Mouse (Mus musculus) ovary, postnatal 10 days (tissue): ENCODE data around the gene Gm20388.

ENCODE experiments used
- DNase-seq: peaks from one replicate; pipeline ENCODE4 v3.0.0; 2022; ENCODE audit warnings: low spot score

The Gm20388 gene

DNA sequence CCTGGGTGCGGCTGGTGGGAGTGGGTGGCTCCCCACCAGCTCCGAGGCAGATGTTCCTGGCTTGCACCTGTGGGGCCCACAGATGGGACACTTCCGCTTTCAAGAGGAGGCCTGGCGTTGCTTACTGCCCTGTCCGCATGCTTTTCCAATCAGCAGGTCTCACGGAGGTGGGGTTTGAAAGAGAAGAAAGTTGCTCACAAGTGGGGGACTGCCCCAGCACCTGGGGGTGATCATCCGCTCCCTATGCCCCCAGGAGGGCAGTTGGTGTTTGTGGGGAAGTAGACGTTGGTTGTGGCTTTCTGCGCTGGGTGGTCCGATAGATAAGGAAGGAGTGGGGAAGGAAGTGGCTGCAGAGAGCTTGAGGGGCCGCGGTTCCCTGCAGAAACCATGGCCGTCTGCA is 2790.0 kb downstream of the Gm20388 start:
- DNase-seq: no peak

DNA sequence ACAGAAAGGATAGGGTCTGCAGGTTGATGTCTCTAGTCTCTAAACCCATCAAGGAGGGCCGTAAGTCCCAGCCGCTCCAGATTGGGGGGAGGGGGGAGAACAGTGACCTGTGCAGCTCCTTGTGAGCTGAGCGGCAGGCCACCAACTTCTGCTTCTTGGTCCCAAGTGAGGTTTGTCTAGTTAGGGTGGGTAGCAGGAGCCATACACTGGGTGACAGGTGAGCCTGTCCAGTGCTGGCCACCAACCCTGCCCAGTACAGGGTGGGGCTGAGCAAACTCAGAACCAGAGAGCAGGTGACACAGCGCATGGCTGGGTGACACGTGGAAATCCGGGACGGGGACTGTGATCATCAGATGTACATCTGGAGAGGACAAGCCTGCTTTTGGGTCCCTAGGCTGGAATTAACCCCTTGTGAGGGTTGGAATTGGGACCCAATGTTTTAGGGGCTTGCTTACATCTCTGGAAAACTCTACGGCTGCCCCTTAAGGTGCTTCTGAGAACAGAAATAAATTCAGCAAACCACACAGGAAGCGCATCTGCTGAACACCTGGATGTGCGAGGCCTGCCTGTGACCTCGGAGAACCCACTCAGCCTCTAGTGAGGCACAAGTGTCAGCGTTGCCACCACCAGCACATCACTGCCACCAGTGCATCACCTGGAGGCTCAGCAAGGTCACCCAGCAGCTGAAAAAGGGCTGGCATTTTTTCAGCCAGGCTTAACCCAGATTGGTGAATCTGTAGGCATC is 2791.0 kb downstream of the Gm20388 start:
- DNase-seq: no peak

GRCm38 (mm10) chr8:122702301-122702941 is 2791.8 kb downstream of the Gm20388 start:
- no peak for DNase-seq

- DNase-seq: no peak
Observed at GRCm38 (mm10) chr8:122702957-122703356, 2792.3 kb downstream of the Gm20388 start.

DNA sequence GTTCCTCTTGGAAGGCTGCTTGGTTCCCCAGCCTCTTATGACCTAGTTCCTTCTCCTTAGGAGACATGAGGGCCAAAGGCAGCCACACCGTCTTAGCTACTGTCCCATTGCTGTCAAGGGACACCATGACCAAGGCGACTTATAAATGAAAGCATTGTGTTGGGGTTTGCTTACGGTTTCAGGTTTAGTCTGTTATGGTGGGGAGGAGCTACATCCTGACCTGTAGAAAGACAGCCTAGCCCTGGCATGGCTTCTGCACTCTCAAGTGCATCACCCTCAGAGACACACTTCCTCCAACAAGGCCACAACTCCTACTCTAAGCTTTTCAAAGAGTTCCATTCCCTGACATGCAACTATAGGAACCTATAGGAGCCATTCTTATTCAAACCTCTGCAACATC is 2794.0 kb downstream of the Gm20388 start:
- DNase-seq: no peak

- no peak for DNase-seq
Observed at GRCm38 (mm10) chr8:122705901-122706561, 2795.4 kb downstream of the Gm20388 start.

GRCm38 (mm10) chr8:122707184-122707583 is 2796.5 kb downstream of the Gm20388 start:
- no peak for DNase-seq

DNA sequence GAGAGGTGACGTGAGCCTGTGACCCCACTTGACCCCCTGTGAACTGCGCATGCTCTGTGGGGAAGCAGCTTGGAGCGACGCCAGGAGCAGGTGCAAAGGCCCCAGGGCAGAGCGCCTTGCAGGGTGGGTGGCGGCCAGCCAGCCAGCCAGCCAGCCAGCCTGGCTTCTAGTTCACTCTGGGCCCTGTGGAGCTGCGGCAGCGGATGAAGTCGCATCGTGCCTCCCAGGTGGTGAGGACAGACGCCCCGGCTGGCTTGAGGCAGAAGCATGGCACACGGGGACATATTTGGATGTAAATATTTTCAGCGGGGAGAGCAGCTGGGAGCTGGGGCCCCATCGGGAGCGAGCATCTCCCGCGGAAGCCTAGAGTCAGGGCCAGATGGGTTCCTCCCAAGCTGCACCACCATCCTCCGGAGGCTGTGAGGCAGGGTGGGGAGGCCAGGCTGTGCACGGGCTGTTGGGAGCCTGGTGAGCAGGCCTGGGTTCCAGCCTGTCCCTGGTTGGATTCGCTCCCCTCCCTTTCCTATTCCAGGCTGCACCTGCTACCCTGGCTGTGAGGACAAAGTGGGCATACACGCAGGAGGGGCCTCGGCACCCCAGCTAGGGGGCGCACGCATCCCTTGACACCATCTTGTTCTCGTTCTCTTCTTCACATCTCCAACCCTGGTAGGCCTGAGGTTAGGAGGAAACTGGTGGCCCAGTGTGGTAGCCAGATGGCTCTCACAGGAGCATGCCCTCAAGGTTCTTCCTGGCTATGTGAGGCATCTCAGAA is 2798.9 kb downstream of the Gm20388 start:
- DNase-seq: no peak

DNA sequence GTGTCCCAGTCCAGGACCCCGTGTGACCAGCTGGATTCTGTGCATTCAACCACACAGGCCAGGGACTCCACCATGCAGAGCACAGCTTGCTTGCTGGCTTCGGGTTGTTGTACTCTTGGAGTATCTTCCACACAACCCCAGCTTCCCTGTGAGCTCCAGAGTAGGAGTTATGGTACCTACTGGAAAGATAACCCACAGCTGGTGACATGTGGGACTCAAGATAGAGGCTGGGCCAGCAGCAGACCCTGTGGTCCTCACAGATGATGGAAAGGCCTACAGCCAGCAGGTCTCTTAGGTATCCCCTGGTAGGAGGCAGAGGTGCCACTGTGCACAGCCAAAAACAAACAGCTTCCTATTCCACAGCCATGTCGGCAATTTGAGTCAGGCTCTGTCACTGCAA is 2800.8 kb downstream of the Gm20388 start:
- DNase-seq: no peak

- DNase-seq: no peak
Observed at GRCm38 (mm10) chr8:122711891-122712365, 2801.3 kb downstream of the Gm20388 start.

GRCm38 (mm10) chr8:122712411-122713156 is 2801.9 kb downstream of the Gm20388 start:
- no peak for DNase-seq

DNA sequence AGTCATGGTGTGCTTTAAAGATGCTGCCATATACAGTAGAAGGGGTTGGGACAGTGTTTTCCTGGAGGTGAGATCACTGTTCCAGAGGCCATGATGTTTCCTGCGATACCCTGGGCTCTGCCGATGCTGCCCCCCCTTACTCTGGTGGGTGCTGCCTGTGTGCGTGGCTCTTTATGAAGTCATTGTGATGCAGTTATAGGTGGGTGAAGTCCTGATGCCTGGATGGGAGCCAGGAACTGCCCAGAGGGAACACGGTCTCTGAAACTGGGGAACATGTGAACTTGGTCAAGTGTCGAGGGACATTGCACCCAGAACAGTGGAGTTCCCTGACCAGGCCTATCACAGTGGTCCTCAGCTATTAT is 2802.5 kb downstream of the Gm20388 start:
- DNase-seq: no peak

DNA sequence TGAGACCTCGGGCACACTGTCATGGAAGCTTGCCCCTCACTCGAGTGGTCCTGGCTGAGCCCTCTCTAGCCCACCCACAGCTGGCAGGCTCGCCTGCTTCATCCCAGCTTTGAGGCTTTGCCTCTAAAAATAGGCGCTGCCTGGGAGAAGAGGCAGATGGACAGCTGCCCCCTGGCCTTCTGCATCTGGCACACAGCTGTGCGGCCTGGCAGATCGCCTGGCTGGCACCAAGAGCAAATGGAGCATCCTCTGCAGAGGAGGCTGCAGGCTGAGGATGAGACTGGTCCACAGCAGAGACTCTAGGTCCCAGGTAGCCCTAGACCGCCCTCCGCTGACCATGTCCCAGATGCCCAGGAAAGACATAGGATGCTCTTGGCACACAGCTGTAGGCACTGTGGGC is 2805.9 kb downstream of the Gm20388 start:
- no peak for DNase-seq

DNA sequence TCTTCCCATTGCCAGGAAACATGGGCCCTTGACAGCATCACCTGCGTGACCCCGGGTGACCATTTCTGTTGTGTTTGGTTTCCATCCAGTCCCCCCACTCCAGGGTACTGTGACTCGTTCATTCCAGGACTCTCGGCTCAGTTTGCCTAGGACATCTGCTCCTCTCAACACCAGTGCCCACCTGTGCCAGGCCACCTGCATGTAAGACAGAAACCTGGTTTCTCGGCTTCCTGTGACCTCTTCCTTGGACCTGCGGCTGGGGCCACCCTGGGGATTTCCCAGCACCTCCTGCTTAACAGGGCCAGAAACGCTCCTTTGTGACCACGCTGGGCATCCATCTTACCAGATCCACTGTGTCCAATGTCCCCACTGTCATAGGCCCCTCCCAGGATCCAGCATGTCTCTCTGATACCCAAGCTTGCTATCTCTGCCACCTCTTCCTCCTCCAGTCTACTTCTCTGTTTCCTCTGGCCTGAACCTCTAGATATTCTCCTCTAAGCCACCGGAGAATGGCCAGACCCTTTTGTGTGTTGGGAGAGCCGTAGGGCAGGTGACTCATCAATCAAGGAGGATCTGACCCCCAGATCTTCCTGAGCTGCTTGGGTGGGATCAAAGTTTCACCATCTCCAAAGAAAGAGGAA is 2807.3 kb downstream of the Gm20388 start:
- no peak for DNase-seq

GRCm38 (mm10) chr8:122718711-122719499 is 2808.3 kb downstream of the Gm20388 start:
- no peak for DNase-seq

- DNase-seq: no peak
Observed at GRCm38 (mm10) chr8:122719500-122720065, 2808.9 kb downstream of the Gm20388 start.

- no peak for DNase-seq
Observed at GRCm38 (mm10) chr8:122720070-122720729, 2809.6 kb downstream of the Gm20388 start.

DNA sequence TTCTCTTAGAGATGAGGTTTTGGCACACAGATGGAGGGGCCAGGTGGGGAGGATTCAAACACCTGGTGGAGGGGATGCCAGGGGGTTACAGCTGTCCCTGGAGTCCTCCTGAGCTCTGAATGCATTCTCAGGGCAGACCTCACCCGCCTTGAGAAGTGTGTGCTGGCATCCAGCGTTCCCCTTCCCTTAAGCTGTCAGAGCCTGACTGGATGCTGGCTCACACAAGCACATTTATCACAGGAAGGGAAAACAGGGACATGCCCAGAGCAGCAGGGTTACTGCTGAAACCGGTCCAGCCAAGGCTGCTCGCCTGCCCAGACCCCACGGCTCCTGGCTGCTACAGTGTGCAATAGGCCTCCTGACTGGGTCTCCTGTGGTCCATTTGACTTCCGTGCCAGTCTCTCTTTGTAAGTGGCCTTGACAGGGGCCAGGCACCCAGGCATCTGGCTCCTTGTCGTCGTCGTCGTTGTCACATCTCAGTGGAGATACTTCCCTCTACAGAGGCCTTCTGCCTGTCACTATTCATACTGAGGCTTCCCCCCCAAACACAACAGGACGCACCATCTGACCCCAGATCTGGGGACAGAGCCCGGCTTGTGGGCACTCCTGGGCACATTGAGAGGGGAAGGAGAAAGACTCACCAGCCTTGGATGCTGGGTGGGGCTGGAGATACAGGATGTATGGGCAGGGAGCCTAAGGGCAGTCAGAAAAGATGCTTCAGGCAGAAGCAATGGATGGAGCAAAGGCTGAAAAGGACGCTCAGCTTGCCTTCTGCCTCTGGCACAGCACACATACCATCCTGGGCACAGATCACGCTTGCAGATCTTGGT is 2810.4 kb downstream of the Gm20388 start:
- DNase-seq: no peak

DNA sequence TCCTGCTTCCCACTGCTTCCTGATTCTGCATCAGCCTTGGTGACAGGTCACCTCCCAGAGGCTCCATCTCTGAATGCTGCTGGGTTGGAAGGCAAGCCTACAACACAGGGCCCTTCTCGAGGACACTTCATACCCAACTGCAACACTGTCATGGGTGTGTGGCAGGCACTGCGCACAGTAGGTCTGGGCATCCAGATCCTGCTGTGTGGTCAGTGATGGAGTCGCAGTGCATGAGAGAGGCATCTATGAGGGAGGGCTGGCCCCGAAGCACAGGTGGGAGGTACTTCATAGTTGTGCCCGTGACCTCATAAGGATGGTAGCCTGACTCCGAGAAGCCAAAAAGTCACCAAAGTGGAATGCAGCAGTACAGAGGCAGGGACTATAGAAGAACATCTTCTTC is 2814.5 kb downstream of the Gm20388 start:
- no peak for DNase-seq
